Mouse (Mus musculus) hematopoietic multipotent progenitor cell, adult 10-12 weeks (in vitro differentiated cells): ENCODE measurements around the gene Casp9. TPM values are rescaled to one million over a fixed set of nuclear protein-coding genes. Genes with fewer than 3 reads are reported as not detected.

Experiments used
- polyA plus RNA-seq: library from polyadenylated mRNA; stranded (reverse); fragments of >175 nt; gene quantifications from 2 replicates; pipeline ENCODE4 v1.2.3, GENCODE M21; 2012; ENCODE audit warnings: low replicate concordance

The Casp9 gene
- 34.8 and 50.7 TPM in 2 replicates for polyA plus RNA-seq

GRCm38 (mm10) chr4:141793282-141794151 is at the start of gene Casp9:
Casp9 (plus strand) TSS chr4:141793612.

GRCm38 (mm10) chr4:141746578-141747346 is 46.6 kb upstream of the Casp9 start, which contains the start of gene Agmat:
Agmat (plus strand) TSS chr4:141746672.

GRCm38 (mm10) chr4:141790524-141790990 is 2.9 kb upstream of the Casp9 start, which contains the start of gene Dnajc16:
Dnajc16 (minus strand) TSS chr4:141790931.

GRCm38 (mm10) chr4:141826060-141826459 is 32.6 kb downstream of the Casp9 start, which contains the start of gene Cela2a:
Cela2a (minus strand) TSS chr4:141826160.

GRCm38 (mm10) chr4:141845999-141846398 is 52.6 kb downstream of the Casp9 start, which contains the start of gene Ctrc:
Ctrc (minus strand) TSS chr4:141846359.

Other genes with a start within 250 kb of the Casp9 start
- 0.08 TPM in 1 of 2 replicates, not detected in the other for gene Fblim1, start 187.5 kb upstream of the Casp9 start, polyA plus RNA-seq
- 0.58 and 0.66 TPM in 2 replicates for gene Tmem82, start 175.0 kb upstream of the Casp9 start, polyA plus RNA-seq
- gene Slc25a34, start 169.8 kb upstream of the Casp9 start, polyA plus RNA-seq = 0.04 and 0.06 TPM in 2 replicates
- 28.7 and 51.0 TPM in 2 replicates for gene Plekhm2, start 128.7 kb upstream of the Casp9 start, polyA plus RNA-seq
- 0.39 and 5.8 TPM in 2 replicates for gene Rsc1a1, start 108.0 kb upstream of the Casp9 start, polyA plus RNA-seq
- gene Ddi2, start 70.2 kb upstream of the Casp9 start, polyA plus RNA-seq = 8.2 and 14.6 TPM in 2 replicates
- gene Agmat, start 46.9 kb upstream of the Casp9 start, polyA plus RNA-seq = not detected in 2 replicates
- gene Dnajc16, start 2.7 kb upstream of the Casp9 start, polyA plus RNA-seq = 3.6 and 3.7 TPM in 2 replicates
- 1.2 and 1.9 TPM in 2 replicates for gene Cela2a, start 32.5 kb downstream of the Casp9 start, polyA plus RNA-seq
- gene Ctrc, start 52.7 kb downstream of the Casp9 start, polyA plus RNA-seq = 0.49 TPM in 1 of 2 replicates, not detected in the other
- 93.0 and 163 TPM in 2 replicates for gene Efhd2, start 81.3 kb downstream of the Casp9 start, polyA plus RNA-seq
- gene Fhad1, start 221.5 kb downstream of the Casp9 start, polyA plus RNA-seq = 0.28 and 0.51 TPM in 2 replicates